Mouse (Mus musculus) v-Abl transformed pro-B cells (cell line): ENCODE data around the gene Gch1.

ENCODE experiments used
- in situ Hi-C, 2 experiments: fragments of 400-800 bp; cut with MboI; formaldehyde crosslinking; loops; one replicate each; pipeline ENCODE4 v1.15.1; 2025; ENCODE audit not compliant: unreplicated experiment in 2 of 2

Gene Gch1

GRCm38 (mm10) chr14:47188848-47189634 lies at the start of gene Gch1:
Gene Gch1 (minus strand): TSS chr14:47189413.
- in situ Hi-C loops = no loop called here

- in situ Hi-C loops = loop anchor here (5.0 kb wide), 1 partner anchor 45 kb away; no protein-coding TSS in a partner anchor
These were observed 48.1 kb upstream of the Gch1 start for GRCm38 (mm10) chr14:47237286-47237685.

GRCm38 (mm10) chr14:47236491-47236890 lies 47.3 kb upstream of the Gch1 start:
- in situ Hi-C loops = loop anchor here (5.0 kb wide), 1 partner anchor 44 kb away; no protein-coding TSS in a partner anchor

GRCm38 (mm10) chr14:47234526-47235250 lies 45.5 kb upstream of the Gch1 start:
- in situ Hi-C loops = loop anchor here (5.0 kb wide), 1 partner anchor 42 kb away; no protein-coding TSS in a partner anchor

- in situ Hi-C loops = no loop called here
These were observed 44.8 kb upstream of the Gch1 start for GRCm38 (mm10) chr14:47234032-47234431.

DNA sequence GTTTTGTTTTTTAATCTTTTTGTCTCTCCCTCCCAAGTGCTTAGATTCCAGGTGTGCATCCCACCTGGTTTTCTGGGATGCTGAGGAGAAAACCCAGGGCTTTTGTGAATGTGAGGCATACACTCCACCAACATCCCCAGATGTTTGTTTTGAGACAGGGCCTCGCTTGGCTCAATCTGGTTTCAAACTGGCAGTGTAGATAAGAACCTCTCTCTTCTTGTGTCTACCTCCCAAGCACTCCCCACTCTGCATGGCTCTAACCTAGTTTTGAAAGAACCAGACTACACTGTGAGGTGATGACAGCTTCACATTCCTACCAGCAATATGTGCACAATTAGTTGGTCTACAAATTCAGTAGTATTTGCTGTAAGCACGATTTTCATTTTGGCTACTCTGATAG lies 44.4 kb upstream of the Gch1 start:
- in situ Hi-C loops = no loop called here

- in situ Hi-C loops = no loop called here
These were observed 40.7 kb upstream of the Gch1 start for GRCm38 (mm10) chr14:47229796-47230376.

GRCm38 (mm10) chr14:47225931-47226330 lies 36.7 kb upstream of the Gch1 start:
- in situ Hi-C loops = no loop called here

- in situ Hi-C loops = no loop called here
These were observed 35.5 kb upstream of the Gch1 start for GRCm38 (mm10) chr14:47224476-47225325.

DNA sequence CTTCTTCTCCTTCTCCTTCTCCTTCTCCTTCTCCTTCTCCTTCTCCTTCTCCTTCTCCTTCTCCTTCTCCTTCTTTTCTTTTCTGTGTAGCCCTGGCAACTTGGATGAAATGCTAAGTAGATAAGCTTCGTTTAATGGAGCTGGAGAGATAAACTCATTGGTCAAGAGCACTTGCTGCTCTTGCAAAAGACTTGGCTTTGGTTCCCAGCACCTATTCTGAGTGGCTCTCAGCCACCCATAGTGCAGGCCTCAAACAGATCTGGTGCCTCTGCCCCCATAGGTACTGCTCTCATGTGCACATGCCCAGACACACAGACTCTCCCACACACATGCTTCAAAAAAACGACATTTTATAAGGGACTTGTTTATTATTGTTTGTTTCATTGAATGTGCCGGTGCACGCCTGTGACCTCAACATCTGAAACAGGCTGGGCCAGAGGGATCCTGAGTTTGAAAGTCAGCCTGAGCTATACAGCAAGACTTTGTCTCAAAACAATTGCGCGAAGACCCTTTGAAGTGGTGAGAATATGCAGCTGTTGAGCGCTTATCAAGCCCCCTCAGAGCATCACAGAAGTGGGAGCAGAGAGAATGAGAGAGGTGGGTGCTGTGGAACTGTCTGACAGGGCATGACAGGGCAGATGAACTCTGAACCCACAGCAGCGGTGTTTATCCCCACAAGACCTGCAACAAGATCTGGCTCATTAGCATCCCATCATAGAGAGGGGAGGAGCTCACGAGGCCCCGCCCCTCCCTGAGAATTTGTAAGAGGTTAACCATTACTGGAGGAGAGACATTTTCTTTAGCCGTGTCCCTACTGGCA lies 33.6 kb upstream of the Gch1 start:
- in situ Hi-C loops = no loop called here

DNA sequence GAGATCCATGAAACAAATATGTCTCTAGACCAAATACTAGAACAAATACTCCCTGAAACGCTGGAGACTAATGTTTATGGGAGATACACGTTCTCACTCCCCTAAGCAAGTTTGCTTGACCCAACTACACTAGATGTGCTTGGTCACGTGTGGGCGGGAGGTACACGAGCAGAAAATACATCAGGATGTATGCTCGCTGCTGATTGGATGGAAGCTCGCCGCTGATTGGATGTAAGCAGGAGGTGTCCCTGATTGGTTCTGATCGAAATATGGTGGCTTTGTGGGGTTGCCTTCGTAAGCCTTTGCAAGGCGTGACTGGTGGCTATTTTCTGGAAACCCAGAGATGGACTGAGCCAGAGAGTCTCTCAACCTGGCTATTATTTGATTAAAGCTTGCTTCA lies 32.4 kb upstream of the Gch1 start:
- in situ Hi-C loops = no loop called here

DNA sequence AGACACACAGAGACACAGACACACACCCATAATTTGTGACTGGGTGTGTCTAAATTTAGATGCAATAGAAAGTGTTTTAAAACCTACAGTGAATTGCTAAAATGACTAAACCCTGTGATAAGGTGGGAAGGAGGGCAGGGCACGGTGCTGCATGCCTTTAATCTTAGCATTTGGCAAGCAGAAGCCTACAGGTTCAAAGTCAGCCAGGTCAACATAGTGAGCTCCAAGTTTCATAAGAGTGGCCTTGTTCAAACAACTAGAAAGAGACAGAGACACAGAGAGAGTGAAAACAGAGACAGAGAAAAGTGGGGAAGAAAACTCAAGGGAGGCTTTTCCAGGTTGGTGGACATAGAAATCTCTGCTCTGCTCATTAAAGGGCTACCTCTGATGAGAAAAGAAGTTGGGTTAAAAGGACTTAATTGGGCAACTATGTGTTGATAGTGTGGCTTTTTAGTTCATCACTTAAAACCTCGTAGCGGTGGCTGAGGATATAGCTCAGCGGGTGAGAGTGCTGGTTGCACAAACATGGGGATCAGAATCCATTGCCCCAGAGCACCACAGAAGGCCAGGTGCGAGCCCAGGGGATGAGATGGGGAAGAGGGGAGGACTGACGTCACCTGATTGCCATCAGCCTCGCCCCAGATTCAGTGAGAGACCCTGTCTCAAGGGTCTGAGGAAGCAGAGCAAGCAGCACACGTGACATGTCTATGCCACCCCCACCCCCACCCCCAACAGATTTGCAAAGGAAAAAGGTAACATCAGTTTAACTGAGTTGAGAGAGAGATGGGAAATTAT lies 31.2 kb upstream of the Gch1 start:
- in situ Hi-C loops = no loop called here

GRCm38 (mm10) chr14:47218766-47219606 lies 29.8 kb upstream of the Gch1 start:
- in situ Hi-C loops = no loop called here

- in situ Hi-C loops = no loop called here
These were observed 27.3 kb upstream of the Gch1 start for GRCm38 (mm10) chr14:47216541-47216940.

DNA sequence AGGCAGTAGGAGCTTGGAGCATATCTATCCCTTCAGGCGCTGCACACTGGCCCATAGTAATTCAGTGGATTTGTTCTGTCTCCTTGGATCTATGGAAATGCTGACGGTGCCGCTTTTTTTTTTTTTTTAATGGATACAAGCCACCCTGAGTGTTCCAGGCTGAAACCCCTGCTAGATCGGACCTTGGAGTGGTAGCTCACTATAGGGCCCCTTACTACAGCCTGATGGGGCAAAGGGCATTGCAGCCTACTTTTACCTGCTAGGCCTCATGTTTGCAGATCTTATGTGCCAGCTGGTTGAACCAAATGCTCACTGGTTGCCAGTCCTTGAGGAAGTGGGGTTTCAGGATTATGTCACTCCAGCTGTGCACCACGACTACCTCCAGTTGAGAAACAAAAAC lies 25.2 kb upstream of the Gch1 start:
- in situ Hi-C loops = no loop called here

- in situ Hi-C loops = no loop called here
These were observed 24.1 kb upstream of the Gch1 start for GRCm38 (mm10) chr14:47213305-47213704.

DNA sequence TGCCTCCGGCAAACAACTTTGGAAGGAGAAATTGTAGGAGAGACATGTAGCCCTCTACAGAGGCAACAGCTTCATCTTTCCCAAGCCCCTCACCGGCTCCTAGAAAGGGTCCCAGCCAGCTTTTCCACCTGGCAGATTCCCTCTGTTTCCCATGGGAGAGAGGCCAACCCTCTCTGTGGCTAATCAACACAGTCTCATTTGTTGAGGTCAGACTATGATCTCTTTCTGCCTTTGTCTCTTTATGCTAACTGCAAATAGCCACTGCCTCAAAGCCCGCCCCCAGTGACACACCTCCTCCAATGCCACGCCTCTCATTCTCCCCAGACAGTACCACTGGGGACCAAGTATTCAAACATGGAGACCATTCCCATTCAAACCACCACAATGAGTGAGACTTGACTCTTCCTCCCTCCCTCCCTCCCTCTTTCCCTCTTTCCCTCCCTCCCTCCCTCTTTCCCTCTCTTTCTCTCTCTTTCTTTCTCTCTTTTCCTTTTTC lies 20.5 kb upstream of the Gch1 start:
- in situ Hi-C loops = no loop called here
